Mouse (Mus musculus): ENCODE results near the gene Sdhaf3. TPM values are rescaled to one million over a fixed set of nuclear protein-coding genes. Genes with fewer than 3 reads are reported as not detected.
"Not testable (repeated sequence)": the region's sequence is repeated elsewhere in the genome, so short reads cannot be mapped to it uniquely, and the experiment has no call there.

The Sdhaf3 gene
- polyA plus RNA-seq, 1 experiment: 0.10 TPM

DNA sequence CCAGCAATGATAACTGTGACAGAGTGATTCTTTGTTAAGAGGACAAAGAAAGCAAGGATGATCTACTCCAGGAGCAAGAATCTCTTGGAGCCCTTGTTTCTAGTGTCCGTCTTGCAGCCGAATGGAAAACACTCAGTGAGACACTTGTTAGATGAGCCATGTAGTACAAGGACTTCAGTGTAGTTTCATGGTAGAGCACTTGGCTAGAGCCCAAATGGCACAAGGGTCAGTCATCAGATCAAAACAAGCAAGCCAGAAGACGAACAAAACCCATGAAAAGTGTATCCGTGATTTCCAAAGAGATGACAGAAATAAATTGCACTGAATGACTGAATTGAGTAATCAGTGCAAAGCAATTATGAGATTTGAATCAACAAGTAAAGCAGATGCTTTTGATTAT lies 25.0 kb upstream of the Sdhaf3 start:
- no peak for TF ChIP-seq POLR2A (IDR thresholded peaks at IDR 0.05; ENCODE audit: low read depth, low read length)
- H3K27me3 ChIP-seq (ENCODE audit: control insufficient read depth, insufficient read depth, low read length): no peaks in the 10 kb centered on the region
- H3K36me3 ChIP-seq (ENCODE audit: control insufficient read depth, insufficient read depth, low read length): no peaks in the 10 kb centered on the region
- H3K27ac ChIP-seq (ENCODE audit: insufficient read depth, low read depth, low read length): no peak overlapping the region
- 78% methylated on average over 4 of the region's 4 CpGs for WGBS
- no peak overlapping the region for H3K4me3 ChIP-seq (ENCODE audit: low read depth, low read length)
- no peaks in the 10 kb centered on the region for H3K4me1 ChIP-seq (ENCODE audit: control insufficient read depth, insufficient read depth, insufficient read length, low read length)

DNA sequence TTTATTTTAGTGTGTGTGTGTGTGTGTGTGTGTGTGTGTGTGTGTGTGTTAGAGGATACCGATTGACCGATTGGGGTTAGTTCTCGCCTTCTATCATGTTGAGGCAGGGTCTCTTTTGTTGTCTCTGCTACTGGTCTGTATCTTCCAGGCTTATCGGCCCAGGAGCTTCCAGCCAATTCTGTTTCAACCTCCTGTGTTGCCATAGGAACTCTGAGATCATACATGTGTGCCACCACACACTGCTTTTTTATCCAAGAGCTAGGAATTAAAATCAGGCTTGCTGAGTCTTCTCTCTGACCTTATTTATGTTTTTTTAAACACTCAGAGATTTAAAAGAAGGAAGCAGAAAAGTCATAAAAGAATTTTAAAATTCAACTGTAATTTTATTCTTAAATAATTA lies 24.3 kb upstream of the Sdhaf3 start:
- no peaks in the 10 kb centered on the region for H3K4me1 ChIP-seq (ENCODE audit: control insufficient read depth, insufficient read depth, insufficient read length, low read length)
- WGBS: 79% methylated on average over 4 of the region's 4 CpGs
- H3K4me3 ChIP-seq (ENCODE audit: low read depth, low read length): no peak overlapping the region
- TF ChIP-seq POLR2A (IDR thresholded peaks at IDR 0.05; ENCODE audit: low read depth, low read length) (no peak), CTCF (IDR thresholded peaks at IDR 0.05; ENCODE audit: extremely low read depth, insufficient read length, insufficient replicate concordance, low read depth, low read length) (no peak)
- no peak overlapping the region for H3K27ac ChIP-seq (ENCODE audit: insufficient read depth, low read depth, low read length)
- H3K36me3 ChIP-seq (ENCODE audit: control insufficient read depth, insufficient read depth, low read length): no peaks in the 10 kb centered on the region
- H3K27me3 ChIP-seq (ENCODE audit: control insufficient read depth, insufficient read depth, low read length): no peaks in the 10 kb centered on the region

DNA sequence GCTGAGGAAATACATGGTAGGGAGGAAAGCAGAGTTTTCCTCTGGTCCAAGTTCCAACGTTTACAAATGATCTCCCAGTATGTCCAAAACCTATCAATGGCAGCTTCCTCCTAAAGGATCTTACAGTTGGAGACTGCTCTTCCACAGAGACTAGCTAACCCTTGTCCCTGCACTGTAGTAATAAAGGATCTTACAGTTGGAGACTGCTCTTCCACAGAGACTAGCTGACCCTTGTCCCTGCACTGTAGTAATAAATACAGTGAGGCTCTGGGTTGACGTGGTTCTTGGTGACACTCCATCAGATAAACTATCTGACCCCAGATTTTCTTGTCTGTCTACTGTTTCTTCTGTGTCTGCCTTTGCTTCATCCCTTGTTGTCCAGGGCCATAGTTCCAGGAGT lies 15.0 kb upstream of the Sdhaf3 start:
- no peak overlapping the region for H3K27ac ChIP-seq (ENCODE audit: insufficient read depth, low read depth, low read length)
- 21% methylated on average over 2 of the region's 2 CpGs for WGBS
- no peaks in the 10 kb centered on the region for H3K27me3 ChIP-seq (ENCODE audit: control insufficient read depth, insufficient read depth, low read length)
- no peaks in the 10 kb centered on the region for H3K4me1 ChIP-seq (ENCODE audit: control insufficient read depth, insufficient read depth, insufficient read length, low read length)
- no peak for TF ChIP-seq POLR2A (IDR thresholded peaks at IDR 0.05; ENCODE audit: low read depth, low read length)
- H3K36me3 ChIP-seq (ENCODE audit: control insufficient read depth, insufficient read depth, low read length): no peaks in the 10 kb centered on the region
- H3K4me3 ChIP-seq (ENCODE audit: low read depth, low read length): no peak overlapping the region

DNA sequence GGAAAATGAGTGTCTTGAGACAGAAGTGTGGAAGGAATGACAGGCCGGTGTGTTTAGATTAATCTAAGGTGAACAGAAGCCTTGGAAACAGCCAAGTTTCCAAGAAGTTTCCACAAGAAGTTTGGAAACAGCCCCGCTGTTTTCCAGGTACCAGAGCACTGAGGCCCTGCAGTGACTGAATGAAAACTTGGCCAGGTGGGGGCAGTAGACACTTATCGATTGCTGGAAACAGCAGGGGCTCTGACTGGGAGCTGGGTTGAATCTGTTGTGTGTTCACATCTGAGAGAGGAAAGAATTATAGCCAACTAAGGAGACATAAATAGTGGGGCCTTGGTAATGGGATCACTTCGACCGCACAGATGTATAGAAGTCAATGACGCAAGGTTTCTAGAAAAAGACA lies 13.0 kb upstream of the Sdhaf3 start:
- Histone ChIP-seq H3K27me3 (ENCODE audit: control insufficient read depth, insufficient read depth, low read length) (no peaks in the 10 kb centered on the region), H3K36me3 (ENCODE audit: control insufficient read depth, insufficient read depth, low read length) (no peaks in the 10 kb centered on the region), H3K4me1 (ENCODE audit: control insufficient read depth, insufficient read depth, insufficient read length, low read length) (no peaks in the 10 kb centered on the region), H3K27ac (ENCODE audit: insufficient read depth, low read depth, low read length) (no peak overlapping the region), H3K4me3 (ENCODE audit: low read depth, low read length) (no peak overlapping the region)
- 53% methylated on average over 6 of the region's 6 CpGs for WGBS
- TF ChIP-seq CTCF (IDR thresholded peaks at IDR 0.05; ENCODE audit: extremely low read depth, insufficient read length, insufficient replicate concordance, low read depth, low read length): peak; percentile 29; the same call in 1 of the 2 replicates
- TF ChIP-seq POLR2A (IDR thresholded peaks at IDR 0.05; ENCODE audit: low read depth, low read length): no peak

DNA sequence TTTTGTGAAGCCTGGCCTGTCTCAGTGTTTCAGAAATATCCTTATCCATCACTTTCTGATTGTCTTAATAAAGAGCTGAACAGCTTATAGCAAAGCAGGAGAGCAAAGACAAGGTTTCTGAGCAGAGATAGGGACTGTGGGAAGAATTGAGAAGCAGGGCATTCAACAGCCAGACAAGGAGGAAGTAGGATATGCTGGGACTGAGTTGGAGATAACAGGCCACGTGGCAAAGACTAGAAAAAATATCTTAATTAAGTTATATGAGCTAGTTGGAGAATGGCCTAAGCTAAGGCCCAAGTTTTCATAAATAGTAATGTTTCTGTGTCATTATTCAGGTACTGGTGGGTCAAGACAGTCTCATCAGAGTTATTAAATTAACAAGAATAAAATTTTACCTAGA lies 8.2 kb upstream of the Sdhaf3 start:
- no peak overlapping the region for H3K27ac ChIP-seq (ENCODE audit: insufficient read depth, low read depth, low read length)
- no peak overlapping the region for H3K4me3 ChIP-seq (ENCODE audit: low read depth, low read length)
- no peaks in the 10 kb centered on the region for H3K36me3 ChIP-seq (ENCODE audit: control insufficient read depth, insufficient read depth, low read length)
- TF ChIP-seq POLR2A (IDR thresholded peaks at IDR 0.05; ENCODE audit: low read depth, low read length) (no peak), CTCF (IDR thresholded peaks at IDR 0.05; ENCODE audit: extremely low read depth, insufficient read length, insufficient replicate concordance, low read depth, low read length) (no peak)
- H3K4me1 ChIP-seq (ENCODE audit: control insufficient read depth, insufficient read depth, insufficient read length, low read length): no peaks in the 10 kb centered on the region
- WGBS: 5% methylated on average over 1 of the region's 1 CpGs
- no peaks in the 10 kb centered on the region for H3K27me3 ChIP-seq (ENCODE audit: control insufficient read depth, insufficient read depth, low read length)

DNA sequence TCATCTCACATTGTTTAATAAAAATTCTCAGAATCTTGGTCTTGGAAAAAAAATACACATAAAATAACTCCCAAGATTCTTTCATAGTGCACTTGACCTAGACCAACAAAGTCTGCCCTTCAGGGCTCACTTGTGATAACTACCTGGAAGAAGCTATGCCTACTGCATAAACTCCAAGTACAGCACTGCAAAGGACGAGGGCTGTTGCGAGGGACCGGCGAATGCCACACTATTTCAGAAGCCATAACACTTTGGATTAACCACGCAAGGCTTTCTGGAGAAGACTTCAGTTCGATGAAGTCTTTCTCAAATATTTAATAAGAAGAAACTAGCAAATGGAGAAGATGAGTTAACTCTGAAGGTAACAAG lies 425 bp upstream of the Sdhaf3 start:
- 33% methylated on average over 6 of the region's 6 CpGs for WGBS
- TF ChIP-seq CTCF (IDR thresholded peaks at IDR 0.05; ENCODE audit: extremely low read depth, insufficient read length, insufficient replicate concordance, low read depth, low read length) (no peak), POLR2A (IDR thresholded peaks at IDR 0.05; ENCODE audit: low read depth, low read length) (no peak)
- Histone ChIP-seq H3K36me3 (ENCODE audit: control insufficient read depth, insufficient read depth, low read length) (no peaks in the 10 kb centered on the region), H3K4me3 (ENCODE audit: low read depth, low read length) (peak overlapping the region; percentile 97), H3K27me3 (ENCODE audit: control insufficient read depth, insufficient read depth, low read length) (no peaks in the 10 kb centered on the region), H3K4me1 (ENCODE audit: control insufficient read depth, insufficient read depth, insufficient read length, low read length) (peaks cover 2% of the 10 kb centered on the region; the same call in 1 of the 2 replicates), H3K27ac (ENCODE audit: insufficient read depth, low read depth, low read length) (no peak overlapping the region; the same call in 1 of the 2 replicates)

DNA sequence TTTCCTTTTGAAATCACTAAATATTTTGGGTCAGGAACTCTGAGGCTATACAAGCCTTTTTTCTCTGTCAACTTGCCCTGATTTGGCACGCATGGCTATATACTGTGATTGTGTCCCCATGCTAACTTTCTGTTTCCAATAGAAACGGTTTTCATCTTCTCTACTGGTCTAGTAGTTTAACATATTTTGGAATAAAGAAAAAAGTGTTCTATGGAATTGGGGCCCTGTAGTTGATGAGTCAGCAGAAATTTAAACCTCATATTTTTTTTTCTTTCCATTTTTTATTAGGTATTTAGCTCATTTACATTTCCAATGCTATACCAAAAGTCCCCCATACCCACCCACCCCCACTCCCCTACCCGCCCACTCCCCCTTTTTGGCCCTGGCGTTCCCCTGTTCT lies 3.4 kb downstream of the Sdhaf3 start:
- 86% methylated on average over 2 of the region's 4 CpGs for WGBS
- H3K27ac ChIP-seq (ENCODE audit: insufficient read depth, low read depth, low read length); H3K4me3 ChIP-seq (ENCODE audit: low read depth, low read length); H3K36me3 ChIP-seq (ENCODE audit: control insufficient read depth, insufficient read depth, low read length); H3K27me3 ChIP-seq (ENCODE audit: control insufficient read depth, insufficient read depth, low read length); H3K4me1 ChIP-seq (ENCODE audit: control insufficient read depth, insufficient read depth, insufficient read length, low read length): not testable (repeated sequence)

- Histone ChIP-seq H3K36me3 (ENCODE audit: control insufficient read depth, insufficient read depth, low read length) (no peaks in the 10 kb centered on the region), H3K4me3 (ENCODE audit: low read depth, low read length) (no peak overlapping the region), H3K27ac (ENCODE audit: insufficient read depth, low read depth, low read length) (no peak overlapping the region), H3K27me3 (ENCODE audit: control insufficient read depth, insufficient read depth, low read length) (no peaks in the 10 kb centered on the region), H3K4me1 (ENCODE audit: control insufficient read depth, insufficient read depth, insufficient read length, low read length) (peaks cover 4% of the 10 kb centered on the region; the same call in 1 of the 2 replicates)
- TF ChIP-seq POLR2A (IDR thresholded peaks at IDR 0.05; ENCODE audit: low read depth, low read length) (no peak), CTCF (IDR thresholded peaks at IDR 0.05; ENCODE audit: extremely low read depth, insufficient read length, insufficient replicate concordance, low read depth, low read length) (no peak)
- 27% methylated on average over 4 of the region's 4 CpGs for WGBS
These were observed 41.6 kb downstream of the Sdhaf3 start for GRCm38 (mm10) chr6:6997226-6997946.
